Mouse (Mus musculus) C2C12 (cell line): ENCODE data around the gene Gpr61. TPM values are rescaled to one million over a fixed set of nuclear protein-coding genes. Genes with fewer than 3 reads are reported as not detected.

Experiments used
- H3K27me3 ChIP-seq: one replicate; pipeline ENCODE4 v1.6.1; 2011; ENCODE audit not compliant: control insufficient read depth, insufficient read depth, insufficient read length
- H3K36me3 ChIP-seq: one replicate; pipeline ENCODE4 v1.6.1; 2011; ENCODE audit not compliant: control insufficient read depth, insufficient read depth
- H3K4me3 ChIP-seq: one replicate; pipeline ENCODE4 v1.5.1; 2011; ENCODE audit warnings: mild to moderate bottlenecking, control low read depth; ENCODE audit not compliant: poor library complexity, insufficient read depth, severe bottlenecking
- H3K79me2 ChIP-seq: one replicate; pipeline ENCODE4 v1.6.1; 2011; ENCODE audit not compliant: control insufficient read depth, insufficient read depth
- H3K79me3 ChIP-seq: one replicate; pipeline ENCODE4 v1.6.1; 2011; ENCODE audit warnings: low read depth, control low read depth
- H3ac ChIP-seq: one replicate; pipeline ENCODE3; 2011; ENCODE audit warnings: low read depth; ENCODE audit not compliant: control insufficient read depth, insufficient read length
- CEBPB ChIP-seq: IDR thresholded peaks from one replicate; pipeline ENCODE4 v1.6.1; 2011; ENCODE audit warnings: low read depth, mild to moderate bottlenecking, control low read depth, moderate library complexity
- CTCF ChIP-seq: IDR thresholded peaks from one replicate; pipeline ENCODE4 v1.5.1; 2011; ENCODE audit not compliant: control insufficient read depth, insufficient read depth, insufficient read length
- FOSL1 ChIP-seq: IDR thresholded peaks from one replicate; pipeline ENCODE4 v1.8.0; 2011; ENCODE audit warnings: mild to moderate bottlenecking, low read length; ENCODE audit not compliant: poor library complexity, insufficient read depth, severe bottlenecking
- MAX ChIP-seq: IDR thresholded peaks from one replicate; pipeline ENCODE4 v1.6.1; 2011; ENCODE audit warnings: mild to moderate bottlenecking, control low read depth
- MYOD1 ChIP-seq: IDR thresholded peaks from one replicate; pipeline ENCODE4 v1.6.1; 2011; ENCODE audit warnings: low read depth; ENCODE audit not compliant: control insufficient read depth, insufficient read length
- MYOG ChIP-seq: IDR thresholded peaks from one replicate; pipeline ENCODE4 v1.6.1; 2011; ENCODE audit not compliant: control insufficient read depth, insufficient read length; ENCODE audit errors: extremely low read depth
- USF1 ChIP-seq: IDR thresholded peaks from one replicate; pipeline ENCODE4 v1.6.1; 2011; ENCODE audit warnings: low read depth, mild to moderate bottlenecking, control low read depth, moderate library complexity
- polyA plus RNA-seq: library from polyadenylated mRNA; unstranded; fragments of >200 nt; fragmentation: generic; extraction: Trizol; gene quantifications from one replicate; pipeline ENCODE4 v1.2.1, GENCODE M21; 2012; ENCODE audit warnings: missing spikeins

Gpr61 gene
- polyA plus RNA-seq, 1 experiment = 0.01 TPM

DNA sequence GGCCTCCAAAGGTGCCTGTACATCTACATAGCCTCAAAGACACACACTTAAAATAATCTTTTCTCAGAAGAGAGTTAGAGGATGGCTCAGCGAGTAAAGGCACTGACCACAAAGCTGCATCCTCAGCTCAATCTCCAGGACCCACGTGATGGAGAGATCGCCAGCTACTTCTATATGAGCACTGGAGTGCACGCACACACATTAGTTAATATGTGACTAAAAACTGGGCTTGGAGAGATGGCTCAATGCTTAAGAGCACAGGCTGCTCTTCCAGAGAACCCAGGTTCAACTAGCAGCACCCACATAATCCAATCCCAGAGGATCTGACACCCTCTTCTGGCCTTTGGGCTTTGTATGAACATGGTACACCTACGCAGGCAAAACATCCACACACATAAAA, 23.5 kb downstream of the Gpr61 start:
- no peaks in the 10 kb centered on the region for H3K27me3 ChIP-seq
- H3K36me3 ChIP-seq = peaks cover 13% of the 10 kb centered on the region
- no peak overlapping the region for H3K4me3 ChIP-seq
- peaks cover 100% of the 10 kb centered on the region for H3K79me2 ChIP-seq
- TF ChIP-seq CEBPB = no peak
- TF ChIP-seq CTCF = no peak
- TF ChIP-seq MAX = no peak
- TF ChIP-seq MYOG = no peak
- TF ChIP-seq MYOD1 = no peak
- TF ChIP-seq FOSL1 = no peak
- TF ChIP-seq USF1 = no peak
- peaks cover 89% of the 10 kb centered on the region for H3K79me3 ChIP-seq
- no peak overlapping the region for H3ac ChIP-seq

DNA sequence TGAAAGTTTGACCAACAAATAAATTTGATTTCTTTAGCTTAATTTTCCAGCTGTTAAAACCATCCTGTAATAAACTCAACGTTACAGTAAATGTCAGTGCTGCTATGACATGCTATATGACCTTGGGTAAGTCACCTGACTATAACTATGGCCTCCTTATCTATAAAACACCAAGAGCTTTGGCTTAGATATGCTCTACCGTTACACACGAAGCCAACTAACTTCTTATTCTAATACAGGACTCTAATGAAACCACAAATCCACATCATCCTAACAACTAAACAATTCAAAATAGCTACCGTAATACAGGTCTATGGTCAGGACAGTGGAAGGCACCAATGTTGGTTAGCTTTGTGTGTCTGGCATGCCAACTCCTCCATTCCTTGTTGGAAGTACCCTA, 24.9 kb downstream of the Gpr61 start:
- H3K79me3 ChIP-seq = peaks cover 84% of the 10 kb centered on the region
- H3K79me2 ChIP-seq = peaks cover 100% of the 10 kb centered on the region
- H3K27me3 ChIP-seq = no peaks in the 10 kb centered on the region
- peaks cover 13% of the 10 kb centered on the region for H3K36me3 ChIP-seq
- TF ChIP-seq MYOG = no peak
- no peak for TF ChIP-seq USF1
- no peak for TF ChIP-seq MAX
- TF ChIP-seq CTCF = no peak
- TF ChIP-seq CEBPB = no peak
- TF ChIP-seq MYOD1 = no peak
- no peak for TF ChIP-seq FOSL1
- H3ac ChIP-seq = no peak overlapping the region
- H3K4me3 ChIP-seq = no peak overlapping the region

DNA sequence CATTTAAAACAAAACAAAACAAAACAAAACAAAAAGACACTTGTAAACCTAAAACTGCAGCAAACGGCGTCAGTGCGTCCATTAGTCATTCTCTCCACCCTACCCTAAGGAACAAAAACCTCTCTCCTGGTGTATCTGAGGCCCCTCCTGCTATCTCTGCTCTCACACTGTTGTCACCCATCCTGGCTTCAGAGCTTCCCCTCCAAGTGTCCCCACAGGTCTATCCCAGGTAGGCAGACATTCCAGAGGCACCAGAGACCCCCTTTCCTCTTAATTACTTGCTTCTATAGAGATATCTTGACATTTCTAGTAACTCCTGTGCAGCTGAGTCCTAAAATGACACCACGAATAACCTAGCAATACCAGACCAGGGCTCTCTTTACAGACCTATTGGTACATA, 25.3 kb downstream of the Gpr61 start:
- Histone ChIP-seq H3K79me2 (peaks cover 100% of the 10 kb centered on the region), H3K27me3 (no peaks in the 10 kb centered on the region), H3ac (no peak overlapping the region), H3K79me3 (peaks cover 80% of the 10 kb centered on the region), H3K4me3 (no peak overlapping the region), H3K36me3 (peaks cover 13% of the 10 kb centered on the region)
- TF ChIP-seq USF1 (no peak), MYOD1 (no peak), MAX (no peak), MYOG (no peak), CEBPB (no peak), FOSL1 (no peak), CTCF (no peak)

DNA sequence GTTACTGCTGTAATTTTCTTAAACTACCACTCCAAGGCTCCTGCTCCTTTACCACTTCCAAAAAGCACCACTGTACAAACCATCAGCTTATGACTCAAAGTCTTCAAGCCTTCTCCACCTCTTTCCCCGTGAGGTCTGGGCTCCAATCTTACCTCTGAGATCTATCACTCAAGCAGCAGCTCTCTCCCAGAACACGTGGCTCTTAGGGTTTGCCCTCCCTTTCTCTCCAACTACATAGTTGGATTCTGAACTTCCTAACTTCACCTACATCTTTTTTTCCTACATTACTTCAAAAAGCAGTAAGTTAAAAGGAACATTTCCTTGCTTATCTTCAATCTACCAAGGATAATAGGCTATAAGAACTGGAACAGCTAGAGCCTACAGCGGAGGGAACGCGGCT, 26.2 kb downstream of the Gpr61 start:
- H3K4me3 ChIP-seq = no peak overlapping the region
- no peaks in the 10 kb centered on the region for H3K27me3 ChIP-seq
- peaks cover 17% of the 10 kb centered on the region for H3K36me3 ChIP-seq
- H3ac ChIP-seq = no peak overlapping the region
- peaks cover 72% of the 10 kb centered on the region for H3K79me3 ChIP-seq
- peaks cover 97% of the 10 kb centered on the region for H3K79me2 ChIP-seq
- no peak for TF ChIP-seq MYOD1
- TF ChIP-seq MYOG = no peak
- no peak for TF ChIP-seq MAX
- no peak for TF ChIP-seq CTCF
- TF ChIP-seq FOSL1 = no peak
- no peak for TF ChIP-seq CEBPB
- TF ChIP-seq USF1 = no peak

DNA sequence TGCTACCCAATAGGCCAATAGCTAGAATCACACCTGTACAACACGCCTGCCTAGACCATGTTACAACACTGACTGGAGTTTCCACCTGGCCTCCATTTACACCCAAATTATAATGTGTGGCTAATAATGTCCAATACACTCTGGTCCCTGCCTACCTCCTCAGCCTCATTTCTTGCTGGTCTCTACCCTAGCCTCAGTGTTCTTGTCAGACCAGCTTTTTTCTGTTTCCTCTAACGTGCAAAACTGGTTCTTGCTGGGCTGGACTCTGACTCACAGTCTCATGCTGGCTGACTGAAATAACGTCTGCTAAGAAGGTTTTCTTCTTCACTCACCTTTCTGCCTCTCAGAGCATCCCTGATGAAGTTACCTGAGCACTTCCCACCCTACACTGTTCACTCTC, 28.4 kb downstream of the Gpr61 start:
- TF ChIP-seq CTCF = no peak
- H3K79me2 ChIP-seq = peaks cover 75% of the 10 kb centered on the region
- H3K27me3 ChIP-seq = no peaks in the 10 kb centered on the region
- H3K4me3 ChIP-seq = no peak overlapping the region
- H3K36me3 ChIP-seq = peaks cover 24% of the 10 kb centered on the region
- H3ac ChIP-seq = no peak overlapping the region
- peaks cover 51% of the 10 kb centered on the region for H3K79me3 ChIP-seq

DNA sequence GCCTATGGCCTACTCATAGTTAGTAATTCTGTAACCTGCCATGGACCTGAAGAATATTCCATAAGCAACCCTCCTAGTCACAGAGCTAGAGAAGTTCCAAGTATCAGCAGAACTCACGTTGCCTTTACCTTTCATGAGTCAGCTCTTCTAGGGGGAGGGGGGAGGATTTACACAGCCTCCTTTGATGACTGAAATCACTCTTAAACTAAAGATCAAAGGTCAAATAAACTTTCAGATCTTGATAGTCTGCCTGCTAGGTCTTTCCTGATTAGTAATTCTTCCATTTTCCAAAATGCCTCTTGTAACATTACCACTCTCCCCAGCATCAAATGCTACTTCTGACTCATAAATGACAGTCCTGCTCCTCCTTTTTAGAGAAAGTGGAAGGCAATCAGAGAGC, 30.6 kb downstream of the Gpr61 start:
- TF ChIP-seq FOSL1 = no peak
- TF ChIP-seq MAX = no peak
- TF ChIP-seq MYOD1 = no peak
- TF ChIP-seq MYOG = no peak
- no peak for TF ChIP-seq USF1
- TF ChIP-seq CEBPB = no peak
- TF ChIP-seq CTCF = no peak
- Histone ChIP-seq H3K79me3 (peaks cover 31% of the 10 kb centered on the region), H3ac (no peak overlapping the region), H3K36me3 (peaks cover 38% of the 10 kb centered on the region), H3K27me3 (no peaks in the 10 kb centered on the region), H3K4me3 (no peak overlapping the region), H3K79me2 (peaks cover 53% of the 10 kb centered on the region)
